Mouse (Mus musculus): ENCODE results near the gene Shpk. TPM values are rescaled to one million over a fixed set of nuclear protein-coding genes. Genes with fewer than 3 reads are reported as not detected.

Gene Shpk
- polyA plus RNA-seq, 1 experiment from 2014 or later: 1.1 TPM

GRCm38 (mm10) chr11:73267267-73267666 is 68.0 kb downstream of the Shpk start, which contains the start of gene Trpv3:
Gene Trpv3 (plus strand): TSS chr11:73267388.
- Histone ChIP-seq H3K9ac (ENCODE audit: low read length) (no peak within 1 kb of the TSS), H3K4me2 (no peak within 1 kb of the TSS), H3K27ac (ENCODE audit: low read depth, low read length) (no peak within 1 kb of the TSS), H3K27me3 (ENCODE audit: control insufficient read depth, insufficient read depth, low read length) (no peaks in the 10 kb centered on the region), H3K36me3 (ENCODE audit: control insufficient read depth, insufficient read depth, low read length) (no peaks in the 10 kb centered on the region), H3K4me1 (ENCODE audit: control insufficient read depth, insufficient read depth, low read length) (no peaks in the 10 kb centered on the region), H3K9me3 (ENCODE audit: control insufficient read depth, low read length) (no peaks in the 10 kb centered on the region), H3K4me3 (ENCODE audit: low read depth, low read length) (no peak within 1 kb of the TSS)
- 85% methylated on average over 7 of the region's 7 CpGs for WGBS
- ATAC-seq (ENCODE audit: low FRiP score) (no peak), DNase-seq (ENCODE audit: low spot score, missing footprints) (no peak)

Other genes with a start within 250 kb of the Shpk start
- gene Atp2a3, start 238.3 kb upstream of the Shpk start, polyA plus RNA-seq (2014; fragmentation: Nextera tagmentation; extraction: Ambion mirVana): 0.59 and 0.95 TPM in 2 replicates
- 1.2 and 1.3 TPM in 2 replicates for gene P2rx1, start 200.4 kb upstream of the Shpk start, polyA plus RNA-seq (2014; fragmentation: Nextera tagmentation; extraction: Ambion mirVana)
- gene Camkk1, start 180.5 kb upstream of the Shpk start, polyA plus RNA-seq (2014; fragmentation: Nextera tagmentation; extraction: Ambion mirVana): 3.7 and 4.2 TPM in 2 replicates
- 10.8 and 11.0 TPM in 2 replicates for gene Ncbp3, start 151.7 kb upstream of the Shpk start, polyA plus RNA-seq (2014; fragmentation: Nextera tagmentation; extraction: Ambion mirVana)
- 0.21 and 0.27 TPM in 2 replicates for gene Itgae, start 108.9 kb upstream of the Shpk start, polyA plus RNA-seq (2014; fragmentation: Nextera tagmentation; extraction: Ambion mirVana)
- 16.7 and 18.9 TPM in 2 replicates for gene Haspin, start 61.2 kb upstream of the Shpk start, polyA plus RNA-seq (2014; fragmentation: Nextera tagmentation; extraction: Ambion mirVana)
- gene P2rx5, start 39.0 kb upstream of the Shpk start, polyA plus RNA-seq (2014; fragmentation: Nextera tagmentation; extraction: Ambion mirVana): 0.08 and 0.23 TPM in 2 replicates
- 125 TPM in 2 replicates for gene Emc6, start 22.4 kb upstream of the Shpk start, polyA plus RNA-seq (2014; fragmentation: Nextera tagmentation; extraction: Ambion mirVana)
- gene Tax1bp3, start 22.4 kb upstream of the Shpk start, polyA plus RNA-seq (2014; fragmentation: Nextera tagmentation; extraction: Ambion mirVana): 183 and 189 TPM in 2 replicates
- gene Ctns, start 418 bp upstream of the Shpk start, polyA plus RNA-seq (2014; fragmentation: Nextera tagmentation; extraction: Ambion mirVana): 19.1 and 21.1 TPM in 2 replicates
- not detected in 2 replicates for gene Trpv1, start 34.8 kb downstream of the Shpk start, polyA plus RNA-seq (2014; fragmentation: Nextera tagmentation; extraction: Ambion mirVana)
- gene Trpv3, start 67.9 kb downstream of the Shpk start, polyA plus RNA-seq (2014; fragmentation: Nextera tagmentation; extraction: Ambion mirVana): 0.05 TPM in 1 of 2 replicates, not detected in the other
- gene Aspa, start 130.1 kb downstream of the Shpk start, polyA plus RNA-seq (2014; fragmentation: Nextera tagmentation; extraction: Ambion mirVana): 0.10 TPM in 1 of 2 replicates, not detected in the other
- not detected in 2 replicates for gene Gm49340, start 130.3 kb downstream of the Shpk start, polyA plus RNA-seq (2014; fragmentation: Nextera tagmentation; extraction: Ambion mirVana)
- not detected in 2 replicates for gene Spata22, start 130.3 kb downstream of the Shpk start, polyA plus RNA-seq (2014; fragmentation: Nextera tagmentation; extraction: Ambion mirVana)
- gene Olfr20, start 151.3 kb downstream of the Shpk start, polyA plus RNA-seq (2014; fragmentation: Nextera tagmentation; extraction: Ambion mirVana): not detected in 2 replicates
- gene Olfr376, start 171.8 kb downstream of the Shpk start, polyA plus RNA-seq (2014; fragmentation: Nextera tagmentation; extraction: Ambion mirVana): not detected in 2 replicates
- not detected in 2 replicates for gene Olfr1, start 200.2 kb downstream of the Shpk start, polyA plus RNA-seq (2014; fragmentation: Nextera tagmentation; extraction: Ambion mirVana)
- not detected in 2 replicates for gene Olfr378, start 229.0 kb downstream of the Shpk start, polyA plus RNA-seq (2014; fragmentation: Nextera tagmentation; extraction: Ambion mirVana)

Data from midbrain, embryonic 11.5 days (tissue).